Mouse (Mus musculus) WW6 (cell line): ENCODE measurements around the gene Mypop.

ENCODE experiments used
- DNase-seq: peaks from one replicate; pipeline ENCODE4 v3.0.0-alpha.2; 2013; ENCODE audit warnings: low read depth, low spot score

The Mypop gene

GRCm38 (mm10) chr7:18989995-18990394 lies 1.1 kb upstream of the Mypop start:
- no peak for DNase-seq

GRCm38 (mm10) chr7:18991660-18992293 lies 732 bp downstream of the Mypop start:
- DNase-seq, result no peak

DNA sequence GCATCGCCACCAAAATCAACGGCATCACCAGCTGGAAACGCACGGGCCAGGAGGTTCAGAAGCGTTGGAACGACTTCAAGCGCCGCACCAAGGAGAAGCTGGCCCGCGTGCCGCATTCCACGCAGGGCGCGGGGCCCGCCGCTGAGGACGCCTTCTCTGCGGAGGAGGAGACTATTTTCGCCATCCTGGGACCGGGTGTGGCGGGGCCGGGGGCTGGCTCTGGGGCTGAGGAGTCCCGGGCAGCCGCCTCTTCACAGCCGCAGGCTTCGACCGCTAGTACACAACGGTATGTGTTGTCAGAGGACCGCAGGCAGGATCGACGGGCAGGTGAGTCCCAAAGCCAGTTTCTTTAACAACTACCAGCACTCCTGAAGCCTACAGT lies 1.2 kb downstream of the Mypop start:
- DNase-seq, result no peak

GRCm38 (mm10) chr7:18993036-18993435 lies 2.0 kb downstream of the Mypop start:
- DNase-seq, result no peak

DNA sequence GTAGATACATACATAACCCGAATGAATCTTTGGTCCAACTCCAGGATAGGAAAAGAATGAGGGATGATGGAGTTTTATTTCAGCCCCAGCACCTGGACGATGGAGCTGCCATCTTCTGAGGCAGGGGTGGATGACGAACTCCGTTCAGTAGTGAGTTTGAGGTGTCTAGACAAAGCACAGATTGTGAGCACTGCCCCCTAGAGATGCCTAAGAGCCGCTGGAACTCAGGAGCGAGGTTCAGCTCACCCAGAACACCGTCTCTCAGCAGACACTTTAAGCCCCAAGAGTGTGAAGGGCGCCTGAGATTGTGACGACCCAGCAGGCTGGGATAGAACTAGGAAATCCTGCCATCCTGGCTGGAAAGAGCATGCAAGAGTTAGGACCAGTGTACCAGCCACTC lies 7.8 kb downstream of the Mypop start:
- DNase-seq, result no peak

DNA sequence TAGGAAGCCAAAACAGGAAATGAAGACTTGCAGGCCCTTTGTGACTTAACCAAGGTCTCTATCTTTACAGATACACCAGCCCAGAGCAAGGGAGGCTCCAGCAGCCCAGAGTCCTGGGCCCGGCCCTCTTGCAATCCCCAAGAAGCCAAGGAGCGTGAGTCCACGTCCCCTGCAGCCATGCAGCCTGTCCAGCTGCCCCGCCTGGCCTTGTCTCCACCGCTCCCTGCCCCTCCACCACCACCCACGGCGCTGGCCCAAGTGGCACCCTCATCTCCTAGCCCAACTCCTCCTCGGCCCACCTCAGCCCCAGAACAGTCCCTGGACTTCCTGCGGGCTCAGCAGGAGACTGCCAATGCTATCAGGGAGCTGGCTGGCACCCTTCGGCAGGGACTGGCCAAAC lies 9.4 kb downstream of the Mypop start:
- DNase-seq, result no peak

DNA sequence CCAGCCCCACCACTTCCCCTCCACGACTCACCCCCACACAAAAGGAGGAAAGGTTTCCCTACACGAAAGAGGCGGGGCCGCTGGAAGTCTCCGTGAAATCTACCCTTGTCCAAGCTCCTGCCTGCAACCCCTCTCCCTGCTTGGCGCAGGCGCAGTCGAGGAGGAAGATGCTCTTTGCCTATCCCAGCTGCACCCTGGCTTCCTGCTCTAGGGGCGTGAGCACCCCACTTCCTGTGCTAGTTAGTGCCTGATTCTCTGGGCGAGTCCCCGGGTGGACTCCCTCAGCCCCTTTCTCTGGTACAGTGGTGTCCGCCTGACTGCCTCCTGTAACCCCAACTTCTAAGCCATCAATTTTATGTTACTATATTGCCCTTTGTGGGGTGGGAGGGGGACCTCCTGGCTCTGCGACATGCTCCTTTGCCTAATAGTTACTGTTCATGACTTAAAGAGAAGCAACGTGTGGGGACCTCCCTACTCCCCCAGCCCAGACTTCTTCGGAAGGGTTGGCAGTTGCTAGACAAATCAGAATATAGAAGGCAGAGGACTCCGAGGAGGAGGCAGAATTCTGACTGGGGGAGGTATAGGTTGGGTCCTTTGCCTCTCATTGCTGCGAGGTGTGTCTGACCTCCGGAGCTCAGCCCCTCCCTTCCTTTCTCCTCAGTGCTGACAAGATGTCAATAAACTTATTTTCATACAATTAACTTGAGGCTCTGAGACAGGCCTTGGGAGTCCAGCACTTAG lies 10.2 kb downstream of the Mypop start:
- DNase-seq, result peak; percentile 49

DNA sequence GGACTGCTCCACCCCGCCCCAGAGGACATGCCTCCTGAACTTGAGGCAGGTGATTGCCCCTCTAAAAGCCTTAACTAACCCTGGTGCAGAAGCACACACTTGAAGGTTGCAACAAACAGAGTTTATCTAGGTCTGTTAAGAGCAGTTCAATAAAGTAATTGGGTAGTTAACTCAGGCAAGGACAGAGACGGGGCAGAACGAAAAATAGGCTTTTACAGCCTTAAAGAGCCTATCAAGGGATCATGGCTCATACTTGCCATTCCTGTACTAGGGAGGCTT lies 10.7 kb downstream of the Mypop start:
- DNase-seq, result no peak

DNA sequence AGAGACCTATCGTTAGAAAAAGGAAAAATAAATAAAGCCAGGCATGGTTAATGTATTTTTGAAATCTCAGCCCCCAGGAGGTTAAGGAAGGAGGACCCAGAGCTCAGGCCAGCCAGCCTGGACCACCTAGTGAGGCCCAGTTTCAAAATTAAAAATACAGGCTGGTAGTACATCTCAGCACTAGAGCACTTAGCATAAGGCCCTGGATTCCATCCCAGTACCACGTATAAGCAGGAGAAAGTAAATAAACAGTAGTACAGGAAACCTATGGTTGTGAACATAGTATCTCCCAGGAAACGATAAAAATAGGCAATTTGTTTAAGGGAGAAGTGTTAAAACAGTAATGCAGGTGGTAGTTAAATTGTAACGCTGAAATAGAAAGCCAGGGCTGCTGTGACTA lies 11.1 kb downstream of the Mypop start:
- DNase-seq, result no peak

GRCm38 (mm10) chr7:19002848-19003498 lies 11.9 kb downstream of the Mypop start:
- DNase-seq, result peak; percentile 75

- peak; percentile 82 for DNase-seq
Observed at GRCm38 (mm10) chr7:19003902-19004630, 13.0 kb downstream of the Mypop start, which contains the start of gene Irf2bp1. Gene Irf2bp1, plus strand, starts transcription at chr7:19004044.

- DNase-seq, result no peak
Observed at GRCm38 (mm10) chr7:19004631-19005079, 13.6 kb downstream of the Mypop start.

- no peak for DNase-seq
Observed at GRCm38 (mm10) chr7:19005417-19006121, 14.5 kb downstream of the Mypop start.

DNA sequence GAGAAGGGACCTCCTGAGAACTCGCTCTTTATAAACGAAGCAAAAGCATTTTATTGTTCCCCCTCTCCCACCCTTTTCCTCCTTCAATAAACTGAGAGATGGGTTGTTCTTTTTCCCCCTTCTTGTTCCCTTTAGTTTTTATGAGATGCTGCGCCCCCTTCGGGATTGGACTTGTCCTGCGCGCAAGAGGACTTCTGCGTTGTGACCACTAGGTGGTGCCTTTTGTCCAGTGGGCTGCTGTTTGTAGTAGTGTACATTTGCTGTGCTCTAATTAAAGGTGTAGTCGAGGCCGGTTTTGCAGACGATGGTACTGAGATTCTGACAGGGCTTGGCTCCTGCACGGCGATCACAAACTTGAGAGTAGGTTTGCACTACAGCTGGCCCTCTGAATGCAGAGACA lies 15.4 kb downstream of the Mypop start:
- peak; percentile 64 for DNase-seq

DNA sequence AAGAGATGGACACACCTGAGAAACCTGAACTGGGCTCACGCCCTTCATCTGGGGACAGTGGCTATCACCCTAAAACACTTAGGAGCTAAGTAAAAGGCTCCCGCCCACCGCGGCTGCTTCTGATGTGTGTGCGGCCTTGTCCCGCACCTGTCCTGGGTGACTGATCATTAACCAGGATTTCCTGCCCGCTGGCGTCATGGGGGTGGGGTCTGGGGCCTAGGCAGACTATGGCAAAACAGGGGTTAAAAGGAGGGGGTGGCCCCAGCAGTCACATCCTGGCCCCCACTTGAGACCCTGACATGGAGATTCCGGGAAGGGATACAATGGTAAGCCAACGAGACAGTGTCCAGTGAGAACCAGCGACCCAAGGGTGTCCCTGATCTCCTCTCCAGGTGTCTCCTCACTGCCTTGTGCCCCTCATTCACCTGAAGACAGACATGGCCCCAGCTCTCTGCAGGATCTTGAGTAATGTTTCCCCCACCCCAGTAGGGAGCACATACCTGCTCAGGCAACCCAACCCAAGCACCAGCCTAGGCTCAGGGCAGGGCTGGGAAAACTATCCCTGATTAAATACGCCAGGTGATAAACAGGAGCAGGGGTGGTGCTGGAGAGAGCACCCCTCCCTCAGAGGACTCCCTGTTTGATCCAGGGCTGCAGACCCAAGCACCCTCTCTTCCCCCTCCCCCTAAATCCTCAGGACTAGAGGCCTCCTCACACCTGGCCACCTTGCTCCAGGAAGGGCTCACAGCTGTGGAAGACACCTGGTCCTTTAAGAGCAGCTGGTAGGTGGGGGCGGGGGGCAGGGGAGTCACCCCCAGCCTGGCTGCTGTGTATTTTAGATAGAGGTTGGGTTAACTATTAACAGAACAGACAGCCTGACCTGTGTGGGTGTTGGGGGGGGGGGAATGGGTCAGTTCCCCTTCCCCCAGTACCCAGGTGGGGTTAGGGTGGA lies 16.3 kb downstream of the Mypop start:
- DNase-seq, result no peak

DNA sequence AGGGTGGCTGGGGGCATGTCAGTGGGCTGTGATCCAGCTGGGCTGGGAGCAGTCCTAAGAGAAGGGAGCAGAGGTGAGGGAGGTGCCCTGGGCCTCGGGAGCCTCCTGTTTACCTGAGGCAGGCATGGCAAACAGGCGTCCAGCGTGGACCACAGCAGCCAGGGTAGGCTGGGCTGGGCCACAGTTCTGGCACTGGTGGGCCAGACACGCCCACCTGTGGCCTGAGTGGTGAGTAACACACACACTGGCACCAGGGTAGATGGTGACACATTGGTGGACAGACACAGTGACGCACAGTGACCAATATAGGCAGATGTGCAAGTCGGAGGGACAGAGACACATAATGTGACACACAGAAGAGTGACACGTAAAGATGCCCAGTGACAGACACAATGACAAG lies 19.5 kb downstream of the Mypop start:
- DNase-seq, result no peak

DNA sequence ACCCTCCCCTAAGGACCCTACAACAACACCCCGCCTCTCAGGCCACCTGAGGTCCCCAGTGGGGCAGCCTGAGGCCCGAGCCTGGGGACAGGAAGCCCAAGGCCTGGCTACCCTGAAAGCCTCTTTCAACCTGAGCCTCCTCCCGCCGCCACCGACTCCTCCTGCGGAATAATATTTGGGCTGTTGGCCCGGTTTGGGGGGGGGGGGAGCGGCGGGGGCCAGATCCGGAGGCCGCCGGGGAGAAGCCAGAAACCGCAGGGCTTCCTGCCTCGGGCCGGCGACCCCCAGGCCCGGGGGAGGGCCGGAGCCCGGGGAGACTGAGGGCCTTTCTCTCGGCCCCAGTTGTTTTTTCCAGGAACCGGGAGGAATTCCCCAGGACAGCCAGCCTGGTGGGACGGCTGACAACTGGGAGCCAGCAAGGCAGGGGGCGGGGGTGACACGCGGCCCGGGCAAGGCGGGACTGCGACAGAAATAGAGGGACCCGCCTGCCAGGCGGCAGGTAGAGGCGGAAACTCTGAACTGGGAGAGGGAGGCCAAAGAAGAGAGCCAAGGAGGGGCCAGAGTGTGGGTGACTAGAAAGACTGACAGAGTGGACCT lies 21.1 kb downstream of the Mypop start:
- DNase-seq, result no peak

DNA sequence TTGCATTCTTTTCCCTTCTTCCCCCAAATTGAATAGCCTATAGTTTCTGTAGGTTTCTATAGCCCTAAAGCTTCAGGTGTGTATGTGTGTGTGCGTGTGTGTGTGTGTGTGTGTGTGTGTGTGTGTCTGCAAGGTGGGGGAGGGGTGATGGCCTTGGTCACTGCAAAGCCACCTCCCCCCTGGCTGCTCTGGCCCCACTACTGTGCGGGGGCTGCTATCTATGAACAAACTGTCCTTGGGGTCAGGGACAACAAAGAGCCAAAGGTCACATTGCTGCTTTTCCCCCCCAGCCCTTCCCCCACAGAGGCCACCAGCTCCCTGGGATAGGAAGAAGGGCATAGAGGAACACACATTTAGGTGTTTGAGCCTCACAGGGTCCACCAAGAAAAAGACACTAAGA lies 21.8 kb downstream of the Mypop start:
- no peak for DNase-seq

- DNase-seq, result no peak
Observed at GRCm38 (mm10) chr7:19014452-19014851, 23.4 kb downstream of the Mypop start.

DNA sequence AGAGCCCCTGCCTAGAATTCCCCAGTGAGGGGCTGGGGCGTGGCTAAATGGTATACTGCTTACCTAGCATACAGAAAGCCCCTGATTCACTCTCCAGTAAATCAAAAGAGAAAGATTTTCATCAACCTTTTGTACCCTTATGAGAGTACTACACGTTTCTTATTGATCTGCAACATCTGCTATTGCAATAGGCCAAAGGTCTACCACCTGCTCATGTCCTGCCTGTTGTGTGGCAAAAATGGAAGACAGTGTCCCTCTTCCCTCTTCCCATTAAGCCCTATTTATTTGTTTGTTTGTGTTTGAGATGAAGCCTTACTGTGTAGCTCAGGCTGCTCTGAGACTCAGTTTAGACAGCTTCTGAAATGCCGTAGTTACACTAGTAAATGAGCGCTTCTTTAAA lies 25.0 kb downstream of the Mypop start:
- no peak for DNase-seq
